Mouse (Mus musculus): ENCODE measurements at regions not wholly inside any gene's neighbourhood (a gene's known extent, or its start where the extent isn't known, plus 50 kb on each side); places are given as distances from the start of the nearest gene placed in this dataset.

GRCm38 (mm10) chr3:138688606-138689005 lies 53.4 kb upstream of the Tspan5 start:
- no peak overlapping the region for H3K4me3 ChIP-seq (ENCODE audit: low read depth, low read length)
- H3K27me3 ChIP-seq (ENCODE audit: control insufficient read depth, insufficient read depth, low read length): no peaks in the 10 kb centered on the region
- no peaks in the 10 kb centered on the region for H3K9me3 ChIP-seq (ENCODE audit: control insufficient read depth, low read length)
- no peaks in the 10 kb centered on the region for H3K36me3 ChIP-seq (ENCODE audit: control insufficient read depth, insufficient read depth, low read length)
- ATAC-seq (ENCODE audit: low read depth): no peak
- no peak overlapping the region for H3K27ac ChIP-seq (ENCODE audit: low read depth, low read length)
- no peak overlapping the region for H3K4me2 ChIP-seq (ENCODE audit: low read depth, low read length)
- no peaks in the 10 kb centered on the region for H3K4me1 ChIP-seq (ENCODE audit: control insufficient read depth, insufficient read depth, low read length)
- 92% methylated on average over 5 of the region's 5 CpGs for WGBS
- H3K9ac ChIP-seq (replicated peaks; ENCODE audit: low read depth, low read length): no peak overlapping the region
